Mouse (Mus musculus) common myeloid progenitor, adult 5-6 weeks (primary cell): ENCODE measurements at regions not wholly inside any gene's neighbourhood (a gene's known extent, or its start where the extent isn't known, plus 50 kb on each side); places are given as distances from the start of the nearest gene placed in this dataset.

ENCODE experiments used
- ATAC-seq: replicated peaks from 2 replicates; pipeline ENCODE4 v1.8.0; 2016; ENCODE audit warnings: low read depth, mild to moderate bottlenecking, moderate TSS enrichment, inconsistent platforms; ENCODE audit not compliant: poor library complexity, severe bottlenecking

- no peak for ATAC-seq
Measured at GRCm38 (mm10) chr1:41391071-41391470, 585.7 kb downstream of the Tmem182 start.

GRCm38 (mm10) chr1:41393287-41393686 is 587.9 kb downstream of the Tmem182 start:
- no peak for ATAC-seq

- ATAC-seq = no peak
Measured at GRCm38 (mm10) chr1:41395081-41395480, 589.7 kb downstream of the Tmem182 start.

GRCm38 (mm10) chr1:41410533-41410932 is 605.1 kb downstream of the Tmem182 start:
- ATAC-seq = no peak

- no peak for ATAC-seq
Measured at GRCm38 (mm10) chr1:41411641-41412040, 606.2 kb downstream of the Tmem182 start.

- no peak for ATAC-seq
Measured at GRCm38 (mm10) chr1:41412078-41412477, 606.7 kb downstream of the Tmem182 start.

GRCm38 (mm10) chr1:41420489-41421327 is 615.3 kb downstream of the Tmem182 start:
- no peak for ATAC-seq

GRCm38 (mm10) chr1:41427853-41428252 is 622.5 kb downstream of the Tmem182 start:
- ATAC-seq = no peak

- ATAC-seq = no peak
Measured at GRCm38 (mm10) chr1:41431127-41431690, 625.8 kb downstream of the Tmem182 start.

GRCm38 (mm10) chr1:41435379-41435778 is 630.0 kb downstream of the Tmem182 start:
- ATAC-seq = no peak

GRCm38 (mm10) chr1:41449972-41450371 is 644.6 kb downstream of the Tmem182 start:
- ATAC-seq = 0 out of 2 replicates have a peak, but pooled peaks have one; percentile 25
